Mouse (Mus musculus) granulocyte monocyte progenitor cell, adult 5-6 weeks (primary cell): ENCODE measurements at regions not wholly inside any gene's neighbourhood (a gene's known extent, or its start where the extent isn't known, plus 50 kb on each side); places are given as distances from the start of the nearest gene placed in this dataset.
"Not testable (repeated sequence)": the region's sequence is repeated elsewhere in the genome, so short reads cannot be mapped to it uniquely, and the experiment has no call there.

Experiments
- ATAC-seq: replicated peaks from 2 replicates; pipeline ENCODE4 v1.8.0; 2016; ENCODE audit warnings: mild to moderate bottlenecking, moderate TSS enrichment, inconsistent platforms; ENCODE audit not compliant: poor library complexity, severe bottlenecking

DNA sequence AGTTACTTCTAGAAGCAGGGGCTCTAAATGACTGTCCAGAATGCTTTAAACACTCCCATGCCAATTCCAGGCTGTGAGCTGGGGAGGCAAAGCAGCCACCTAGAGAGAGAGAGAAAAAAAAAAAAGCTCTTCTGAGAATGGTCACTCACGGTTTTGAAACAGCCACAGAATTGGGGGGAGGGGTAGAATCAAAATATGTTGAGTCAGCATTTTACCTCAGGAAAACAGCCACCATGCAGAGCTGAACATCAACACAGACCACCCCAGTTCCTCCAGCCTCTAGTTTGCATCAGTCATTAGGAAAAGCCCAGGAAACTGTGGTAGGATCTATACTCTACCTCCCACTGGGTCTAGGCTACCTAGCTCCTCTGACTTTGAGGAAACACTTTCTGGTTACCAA, 124.1 kb upstream of the Gm5150 start:
- ATAC-seq, result no peak

DNA sequence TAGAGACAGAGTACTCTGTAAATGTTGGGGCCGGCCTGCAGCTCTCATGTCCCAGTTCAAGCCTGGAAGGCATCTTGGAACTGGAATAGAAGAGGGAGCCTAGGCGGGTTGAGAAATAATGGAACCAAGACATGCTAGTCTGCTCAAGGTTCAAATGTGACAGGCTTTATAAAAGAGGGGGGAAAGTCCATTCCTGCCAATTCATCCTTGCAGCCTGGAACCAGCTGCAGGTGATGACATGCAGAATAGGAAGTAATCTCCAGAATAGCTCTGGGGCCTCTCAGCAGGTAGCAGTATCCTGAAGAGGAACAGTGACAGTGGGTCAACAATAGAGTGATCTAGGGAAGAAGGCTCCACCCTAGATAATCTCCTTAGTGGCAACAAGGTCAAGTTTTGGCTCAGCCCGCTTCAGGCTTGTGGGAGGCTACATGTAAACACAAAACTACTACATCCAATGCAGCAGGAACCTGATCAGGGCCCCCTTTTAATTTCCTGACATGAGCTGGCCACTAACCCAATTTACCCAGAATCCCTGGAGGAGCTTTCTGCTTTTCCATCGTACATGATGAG, 119.2 kb upstream of the Gm5150 start:
- not testable (repeated sequence) for ATAC-seq

DNA sequence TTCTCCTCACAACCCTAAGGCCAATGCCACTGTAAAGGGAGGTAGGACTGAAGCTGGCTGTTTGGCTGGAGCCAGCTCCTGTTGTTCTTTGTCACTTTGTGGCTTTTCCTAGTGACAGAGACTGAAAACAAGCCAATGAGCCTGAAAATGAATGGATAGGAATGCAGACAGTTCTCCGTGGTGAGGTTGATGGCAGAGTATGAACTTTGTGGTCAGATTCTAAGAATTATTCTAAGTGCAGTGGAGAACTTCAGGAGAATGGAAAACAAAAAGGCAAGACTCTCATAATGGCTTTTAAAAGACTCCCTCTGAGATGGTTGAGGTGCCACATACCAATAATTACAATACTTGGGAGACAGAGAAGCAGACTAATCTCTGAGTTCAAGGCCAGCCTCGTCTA, 109.7 kb upstream of the Gm5150 start:
- ATAC-seq, result no peak

DNA sequence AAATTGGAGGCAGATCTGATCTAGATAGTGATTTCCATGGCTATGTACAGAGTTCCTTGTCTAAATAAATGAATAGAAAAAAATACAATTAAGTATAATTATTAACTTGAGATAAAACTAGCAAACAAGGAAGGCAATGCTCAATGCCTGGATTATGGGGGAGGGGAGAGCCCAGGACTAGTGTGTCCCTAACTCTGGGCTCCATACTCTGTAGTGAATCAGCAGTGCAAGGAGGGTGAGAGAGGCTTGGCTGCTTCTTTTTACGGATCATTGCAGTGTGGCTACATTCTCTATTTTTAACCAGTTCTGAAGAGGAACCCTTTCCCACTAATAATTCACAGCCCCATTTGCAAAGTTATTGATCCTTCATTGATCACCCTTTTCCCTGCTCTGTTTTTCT, 101.3 kb upstream of the Gm5150 start:
- ATAC-seq, result no peak

DNA sequence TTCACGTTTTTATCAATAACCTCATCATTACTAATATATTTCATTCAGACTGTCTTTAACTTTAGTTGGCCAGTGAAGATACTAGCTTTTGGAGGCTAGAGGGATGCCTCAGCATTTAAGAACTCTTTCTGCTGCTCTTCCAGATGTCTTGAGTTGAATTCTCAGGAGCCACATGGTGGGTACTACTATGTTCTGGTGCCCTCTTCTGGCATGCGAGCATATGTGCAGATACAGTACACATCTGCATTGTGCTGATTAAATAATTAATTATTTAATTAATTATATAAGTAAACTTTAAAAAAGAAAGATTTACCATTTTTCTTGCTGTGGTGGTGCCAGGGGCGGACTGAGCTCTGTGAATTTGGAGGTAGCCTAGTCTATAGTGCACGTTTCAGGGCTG, 98.8 kb upstream of the Gm5150 start:
- no peak for ATAC-seq

DNA sequence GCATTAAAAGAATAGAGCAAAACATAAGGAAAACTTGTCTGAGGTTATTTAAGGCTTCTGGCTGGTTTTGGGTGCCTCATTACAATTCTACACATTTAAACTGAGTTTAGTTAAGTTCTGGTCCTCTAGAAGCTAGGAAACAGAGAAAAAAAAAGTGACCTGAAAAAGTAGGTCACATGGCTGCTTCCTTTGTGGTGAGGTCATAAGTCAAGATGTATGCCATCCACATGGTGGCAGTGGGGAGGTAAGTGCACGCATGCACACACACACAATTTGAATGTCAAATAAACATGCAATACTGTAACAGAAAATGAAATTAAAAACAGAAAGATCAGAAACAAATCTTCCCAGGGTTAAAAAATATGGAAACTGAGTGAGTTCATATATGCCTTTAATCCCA, 96.9 kb upstream of the Gm5150 start:
- no peak for ATAC-seq

DNA sequence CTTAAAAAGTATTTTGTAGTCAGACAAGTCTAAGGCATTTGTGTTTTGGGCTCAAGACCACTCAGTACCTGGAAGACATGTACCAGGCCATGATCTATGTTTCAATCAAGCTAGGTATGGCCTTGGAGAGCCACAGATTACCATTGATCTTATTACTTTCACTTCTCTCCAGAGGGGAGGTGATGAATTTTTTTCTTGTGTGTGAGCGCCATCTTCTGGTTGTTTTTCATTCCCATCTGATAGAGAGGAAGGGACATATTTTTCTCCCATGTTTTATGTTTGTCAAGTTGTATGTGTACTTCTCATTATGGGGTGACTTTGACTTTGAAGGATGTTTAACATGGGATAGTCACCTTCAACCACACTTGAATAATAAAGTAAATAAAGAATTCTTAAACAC, 80.3 kb upstream of the Gm5150 start:
- peak; percentile 95 for ATAC-seq

DNA sequence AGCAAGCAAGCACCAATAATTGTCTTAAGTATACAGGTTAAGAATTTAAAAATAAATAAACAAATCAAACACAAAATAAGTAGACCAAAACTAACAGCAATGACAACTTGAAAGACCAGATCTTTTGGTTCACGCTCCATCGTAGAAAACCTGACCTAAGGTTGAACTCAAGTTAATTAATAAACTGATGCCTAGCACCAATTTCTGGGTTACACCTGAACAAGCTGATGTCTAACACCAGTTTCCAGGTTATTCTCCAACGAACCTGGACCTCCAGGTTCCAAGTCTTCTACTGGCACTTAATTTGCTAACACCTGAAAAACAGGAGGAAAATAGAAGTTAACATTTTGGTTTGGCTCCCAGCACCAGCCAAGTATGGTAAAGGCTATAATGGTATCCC, 79.1 kb upstream of the Gm5150 start:
- no peak for ATAC-seq

DNA sequence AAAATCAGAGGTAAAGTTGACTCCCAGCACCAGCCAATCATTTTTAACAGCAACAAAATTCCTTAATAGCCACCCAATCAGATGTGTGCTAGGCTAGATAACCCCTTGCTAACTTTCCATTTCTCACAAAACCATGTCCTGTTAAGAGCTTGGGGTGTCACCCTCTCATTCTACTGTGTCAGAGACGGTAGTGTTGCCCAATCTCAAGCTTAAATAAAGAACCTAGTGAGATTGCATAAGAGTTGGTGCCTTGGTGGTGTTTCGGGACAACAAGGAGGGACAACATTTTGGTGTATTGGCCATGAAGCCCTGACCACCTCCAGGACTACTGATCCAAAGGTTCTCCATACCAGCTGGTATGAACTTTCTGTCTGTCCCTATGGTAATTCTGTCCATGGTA, 72.9 kb upstream of the Gm5150 start:
- peak; percentile 87 for ATAC-seq

DNA sequence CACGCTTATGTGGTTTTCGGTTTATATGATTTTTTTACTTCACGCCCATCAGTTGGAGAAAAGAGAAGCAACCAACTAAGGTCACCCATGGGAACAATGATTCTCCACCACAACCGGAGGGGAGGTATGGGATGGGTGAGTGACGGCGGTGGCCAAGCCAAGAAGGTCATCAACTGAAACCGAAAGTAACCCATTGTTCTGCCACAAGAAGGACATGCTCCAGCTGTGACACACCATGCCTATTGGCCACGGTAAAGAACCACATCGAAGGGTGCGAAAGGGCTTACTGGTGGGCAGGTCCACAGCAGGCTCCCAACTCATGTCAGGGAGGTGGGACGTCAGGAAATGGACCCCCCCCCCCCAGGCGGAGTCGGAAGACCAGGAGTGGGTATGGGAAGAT, 65.7 kb upstream of the Gm5150 start:
- no peak for ATAC-seq

DNA sequence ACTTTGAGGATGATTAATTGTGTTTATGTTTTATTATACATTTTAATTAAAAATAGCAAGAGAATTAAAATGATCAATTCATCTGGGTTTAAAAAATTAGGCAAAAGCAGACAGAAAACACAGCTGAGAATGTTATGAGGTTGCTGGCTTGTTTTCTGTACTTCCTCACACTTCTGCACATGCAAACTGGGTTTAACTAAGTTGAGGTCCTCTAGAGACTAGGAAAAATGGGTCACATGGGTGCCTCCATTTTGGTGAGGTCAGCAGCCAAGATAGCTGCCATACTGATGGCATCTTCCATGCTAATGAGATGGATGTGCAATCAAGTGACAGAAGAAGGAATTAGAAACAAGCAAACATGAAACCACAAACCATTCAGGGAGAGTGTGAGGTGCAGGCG, 64.7 kb upstream of the Gm5150 start:
- ATAC-seq, result no peak

DNA sequence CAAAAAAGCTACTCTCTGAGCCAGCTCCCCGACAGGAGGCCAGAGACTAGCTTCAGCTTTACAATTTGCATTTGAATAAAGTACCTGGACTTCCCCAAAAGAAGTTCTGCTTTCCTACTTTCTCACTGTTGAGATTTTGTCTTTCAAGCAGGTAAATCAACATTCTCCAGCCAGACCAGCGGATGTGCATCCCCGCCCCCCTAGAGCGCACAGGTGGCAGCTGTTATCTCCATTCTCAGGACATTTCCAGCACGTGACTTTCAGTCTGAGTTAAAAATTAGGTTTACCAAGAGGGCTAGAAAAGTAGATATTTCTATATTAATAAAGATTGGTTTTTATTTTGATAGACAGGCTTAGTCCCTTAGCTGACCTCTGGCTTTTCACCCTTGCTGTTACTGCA, 51.5 kb upstream of the Gm5150 start:
- ATAC-seq, result not testable (repeated sequence)
